In the genomic region with DNA sequence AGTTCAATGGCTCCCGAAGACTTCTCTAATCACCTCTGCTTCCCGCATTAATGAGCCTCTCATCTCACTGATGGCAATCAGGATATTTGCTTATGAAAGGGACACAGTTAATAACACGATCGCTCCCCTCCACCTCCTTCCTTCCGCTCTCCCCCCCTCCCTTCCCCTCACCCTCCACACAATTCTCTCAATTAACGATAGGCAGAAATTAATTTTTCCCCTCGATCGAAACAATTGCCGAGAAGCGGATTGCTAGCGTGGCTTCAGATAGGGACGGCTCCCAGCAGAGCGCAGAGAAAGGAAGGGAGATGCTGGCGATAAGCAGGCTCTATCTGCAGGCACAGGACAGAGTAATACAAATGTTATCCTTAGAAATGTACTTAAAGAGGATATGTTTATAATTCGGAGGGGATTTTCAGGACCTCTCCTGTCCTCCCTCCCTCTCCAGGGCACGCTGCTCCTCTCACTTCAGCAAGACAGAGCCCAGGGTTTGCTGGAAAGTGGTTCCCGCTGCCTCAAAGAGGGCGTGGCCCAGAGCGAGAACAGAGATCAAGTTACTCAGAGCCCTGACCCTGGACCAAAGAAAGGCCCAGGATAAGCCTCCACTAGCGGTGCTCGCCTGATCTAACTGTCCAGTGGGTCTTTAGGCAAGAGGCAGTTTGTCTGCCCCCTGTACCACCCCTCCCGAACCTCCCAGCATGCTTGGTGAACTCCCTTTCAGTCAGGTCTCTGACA, we compare ENCODE assay signal across 8 mouse cellular contexts. TPM values are rescaled to one million over a fixed set of nuclear protein-coding genes. Genes with fewer than 3 reads are reported as not detected.
A peak's percentile ranks its signal among the peaks of the same experiment; 100 is the strongest.
DNase-seq lines count a peak whose midpoint lies in the region; ATAC-seq and TF ChIP-seq lines count a peak whose summit lies in the region.

No protein-coding gene starts in this region.

- H3K9ac ChIP-seq in ES-Bruce4 (ENCODE audit: low read depth, poor library complexity, severe bottlenecking), result no peak overlapping the region
- H3K9ac ChIP-seq in forebrain, embryonic 15.5 days (replicated peaks), result peak overlapping the region; percentile 19

- no peak for TF ChIP-seq EP300 in ES-Bruce4 (IDR thresholded peaks at IDR 0.05; ENCODE audit: insufficient read depth, low read depth, low read length)

- TF ChIP-seq POLR2A in ES-Bruce4 (IDR thresholded peaks at IDR 0.05; ENCODE audit: insufficient read depth, low read length), result no peak

- DNase-seq in cerebellum, postnatal 10 days, result peak; percentile 23 to 30
- DNase-seq in cerebellum, adult 8-10 months, result no peak
- peak; percentile 67 for DNase-seq in mesoderm, embryonic 11.5 days (ENCODE audit: low read depth, low spot score)
- DNase-seq in testis, postnatal 14 days (ENCODE audit: low spot score), result no peak
- DNase-seq in frontal cortex, postnatal 36 days (ENCODE audit: low spot score in 2 of 2), result no peak
- no peak for DNase-seq in spleen, postnatal 10 days (ENCODE audit: low spot score in 2 of 2)

- no peaks in the 10 kb centered on the region for H3K4me1 ChIP-seq in ES-Bruce4 (ENCODE audit: control insufficient read depth, insufficient read depth, low read length)
- H3K4me1 ChIP-seq in forebrain, embryonic 15.5 days, result peaks cover 33% of the 10 kb centered on the region

- H3K4me2 ChIP-seq in forebrain, embryonic 15.5 days (replicated peaks), result peak overlapping the region; percentile 44

- no peak overlapping the region for H3K27ac ChIP-seq in ES-Bruce4 (ENCODE audit: insufficient read depth, low read length)
- peak overlapping the region; percentile 17; the same call in 1 of the 2 replicates for H3K27ac ChIP-seq in forebrain, embryonic 15.5 days (replicated peaks)

- peak; percentile 57 for ATAC-seq in forebrain, embryonic 15.5 days (replicated peaks)

- no peak for TF ChIP-seq CTCF in ES-Bruce4 (IDR thresholded peaks at IDR 0.05; ENCODE audit: low read depth, low read length)

- no peaks in the 10 kb centered on the region for H3K9me3 ChIP-seq in ES-Bruce4 (replicated peaks; ENCODE audit: control insufficient read depth, insufficient read depth, low read length, poor library complexity, severe bottlenecking)
- H3K9me3 ChIP-seq in forebrain, embryonic 15.5 days, result no peaks in the 10 kb centered on the region

- no peaks in the 10 kb centered on the region for H3K36me3 ChIP-seq in ES-Bruce4 (ENCODE audit: control insufficient read depth, insufficient read depth, low read length, poor library complexity, severe bottlenecking)
- H3K36me3 ChIP-seq in forebrain, embryonic 15.5 days, result no peaks in the 10 kb centered on the region

- 1% methylated on average over 22 of the region's 22 CpGs for WGBS in forebrain, embryonic 15.5 days

- peaks cover 17% of the 10 kb centered on the region for H3K27me3 ChIP-seq in ES-Bruce4 (ENCODE audit: control insufficient read depth, insufficient read depth, low read length, poor library complexity, severe bottlenecking)
- peaks cover 29% of the 10 kb centered on the region for H3K27me3 ChIP-seq in forebrain, embryonic 15.5 days

- peak overlapping the region; percentile 24 for H3K4me3 ChIP-seq in ES-Bruce4 (ENCODE audit: low read depth, low read length)
- peak overlapping the region; percentile 31 for H3K4me3 ChIP-seq in forebrain, embryonic 15.5 days

RNA-seq across cellular contexts. Expression of a gene that starts 24.8 kb away (rescaled TPM):
- polyA plus RNA-seq in ES-Bruce4 (2011; ENCODE audit: insufficient read depth, insufficient read length, low read depth, missing spikeins), result 17.8 and 20.3 TPM in 2 replicates
- polyA plus RNA-seq in forebrain, embryonic 15.5 days (2015; fragmentation: Nextera tagmentation; extraction: Ambion mirVana), result 31.1 and 31.4 TPM in 2 replicates

Comparison
In these comparisons a context has a peak if more than half of its experiments do, and no peak if none do; other contexts are left out.
1. DNase-seq: peak in cerebellum, postnatal 10 days (2 of 2) and mesoderm, embryonic 11.5 days (single experiment); none in cerebellum, adult 8-10 months (single experiment), testis, postnatal 14 days (single experiment), frontal cortex, postnatal 36 days (0 of 2) and spleen, postnatal 10 days (0 of 2).